Mouse (Mus musculus) cerebellum, adult 2 months (tissue): ENCODE measurements around the gene Smarcc2. TPM values are rescaled to one million over a fixed set of nuclear protein-coding genes. Genes with fewer than 3 reads are reported as not detected.

ENCODE experiments used
- DNase-seq, 2 experiments: peaks; one replicate each; pipeline ENCODE4 v3.0.0; 2021
- H3K27ac ChIP-seq: fragments of 200-500 bp; 2 replicates; pipeline ENCODE4 v1.5.1; 2012; ENCODE audit warnings: low read length, control low read depth, inconsistent platforms; ENCODE audit not compliant: insufficient read depth
- H3K27me3 ChIP-seq: fragments of 200-500 bp; 2 replicates; pipeline ENCODE4 v1.6.1; 2012; ENCODE audit warnings: inconsistent platforms, mild to moderate bottlenecking, low read length, moderate library complexity; ENCODE audit not compliant: control insufficient read depth, insufficient read depth
- H3K4me1 ChIP-seq: fragments of 200-500 bp; 2 replicates; pipeline ENCODE4 v1.6.1; 2011; ENCODE audit warnings: low read length; ENCODE audit not compliant: control insufficient read depth, insufficient read depth
- H3K4me3 ChIP-seq: fragments of 200-500 bp; replicated peaks from 2 replicates; pipeline ENCODE3; 2011; ENCODE audit warnings: mild to moderate bottlenecking, low read depth, low read length, control low read depth; ENCODE audit not compliant: insufficient read depth
- CTCF ChIP-seq: fragments of 200-500 bp; IDR thresholded peaks from 2 replicates; pipeline ENCODE4 v1.5.1; 2011; ENCODE audit warnings: low read depth, mild to moderate bottlenecking, control low read depth, low read length, moderate library complexity, borderline replicate concordance; ENCODE audit not compliant: insufficient read depth
- POLR2A ChIP-seq: fragments of 200-500 bp; IDR thresholded peaks from 2 replicates; pipeline ENCODE4 v1.6.1; 2011; ENCODE audit warnings: low read length, control low read depth, borderline replicate concordance; ENCODE audit not compliant: insufficient read depth
- WGBS: fragments of 180-500 bp; shearing (Covaris S2); methylation state at CpG from one replicate; pipeline ENCODE4 v1.1.7; 2018; 5-methylcytosine and 5-hydroxymethylcytosine counted together
- polyA plus RNA-seq: library from polyadenylated mRNA; depleted of rRNA; stranded (reverse); fragments of >200 nt; gene quantifications from 2 replicates; pipeline ENCODE4 v1.2.3, GENCODE M21; 2012

The Smarcc2 gene
- polyA plus RNA-seq, 1 experiment: 239 TPM

DNA sequence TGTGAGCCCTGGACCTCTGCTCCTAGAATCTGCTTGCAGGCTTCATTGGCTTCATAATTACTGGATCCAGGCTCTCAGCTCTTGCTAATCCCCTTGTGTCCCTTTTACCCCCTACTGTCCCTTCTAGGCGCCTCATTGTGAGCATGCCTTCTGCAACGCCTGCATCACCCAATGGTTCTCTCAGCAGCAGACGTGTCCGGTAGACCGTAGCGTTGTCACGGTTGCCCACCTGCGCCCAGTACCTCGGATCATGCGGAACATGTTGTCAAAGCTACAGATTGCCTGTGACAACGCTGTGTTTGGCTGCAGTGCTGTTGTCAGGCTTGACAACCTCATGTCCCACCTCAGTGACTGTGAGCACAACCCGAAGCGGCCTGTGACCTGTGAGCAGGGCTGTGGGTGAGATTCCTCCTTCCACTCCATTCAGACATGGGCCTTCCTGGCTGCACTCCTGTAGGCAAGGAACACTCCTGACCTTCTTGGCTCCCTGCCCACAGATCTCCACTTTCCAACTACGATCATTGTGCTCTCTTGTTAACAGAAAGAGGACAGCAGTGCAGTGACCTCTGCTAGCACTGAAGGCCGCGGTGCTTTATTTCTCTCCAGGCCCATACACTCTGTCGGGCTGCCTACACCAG is 23.7 kb upstream of the Smarcc2 start:
- Histone ChIP-seq H3K27ac (peak overlapping the region; percentile 62), H3K4me3 (no peak overlapping the region)
- peak; percentile 73 to 78 for DNase-seq

DNA sequence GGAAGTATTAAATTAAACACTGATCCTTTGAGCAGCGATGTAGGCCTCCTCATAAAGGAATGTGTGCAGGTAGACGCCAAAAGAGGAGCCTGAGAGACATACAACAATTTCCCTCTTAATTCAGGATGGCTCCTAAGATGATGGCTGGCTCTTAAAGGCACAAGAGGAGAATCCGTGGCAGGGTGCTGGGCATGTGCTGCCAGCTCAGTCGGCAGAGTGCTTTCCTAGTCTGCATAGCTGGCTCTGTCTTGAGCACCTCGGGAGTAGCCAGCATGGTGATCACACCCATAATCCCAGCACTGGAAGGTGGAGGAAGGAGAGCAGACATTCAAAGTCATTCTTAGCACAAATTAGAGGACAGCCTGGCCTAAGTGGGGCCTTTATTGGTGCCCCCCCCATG is 23.2 kb upstream of the Smarcc2 start:
- Histone ChIP-seq H3K4me3 (no peak overlapping the region), H3K4me1 (peaks cover 42% of the 10 kb centered on the region), H3K27ac (peak overlapping the region; percentile 62), H3K27me3 (no peaks in the 10 kb centered on the region)
- TF ChIP-seq POLR2A (no peak), CTCF (no peak)
- 16% methylated on average over 5 of the region's 5 CpGs for WGBS
- DNase-seq: peak; percentile 64 to 67

More for the DNA sequence above, 23.7 kb upstream of the Smarcc2 start:
- Histone ChIP-seq H3K27me3 (no peaks in the 10 kb centered on the region), H3K4me1 (peaks cover 39% of the 10 kb centered on the region)
- TF ChIP-seq CTCF (no peak), POLR2A (no peak)
- 24% methylated on average over 17 of the region's 17 CpGs for WGBS

- 12% methylated on average over 8 of the region's 8 CpGs for WGBS
- H3K4me1 ChIP-seq: peaks cover 47% of the 10 kb centered on the region
- DNase-seq: peak; percentile 65 to 69
- H3K27ac ChIP-seq: peak overlapping the region; percentile 35; the same call in 1 of the 2 replicates
- TF ChIP-seq CTCF: no peak
- no peak for TF ChIP-seq POLR2A
- H3K27me3 ChIP-seq: no peaks in the 10 kb centered on the region
- no peak overlapping the region for H3K4me3 ChIP-seq
Measured at GRCm38 (mm10) chr10:128436376-128436775, 22.7 kb upstream of the Smarcc2 start.

DNA sequence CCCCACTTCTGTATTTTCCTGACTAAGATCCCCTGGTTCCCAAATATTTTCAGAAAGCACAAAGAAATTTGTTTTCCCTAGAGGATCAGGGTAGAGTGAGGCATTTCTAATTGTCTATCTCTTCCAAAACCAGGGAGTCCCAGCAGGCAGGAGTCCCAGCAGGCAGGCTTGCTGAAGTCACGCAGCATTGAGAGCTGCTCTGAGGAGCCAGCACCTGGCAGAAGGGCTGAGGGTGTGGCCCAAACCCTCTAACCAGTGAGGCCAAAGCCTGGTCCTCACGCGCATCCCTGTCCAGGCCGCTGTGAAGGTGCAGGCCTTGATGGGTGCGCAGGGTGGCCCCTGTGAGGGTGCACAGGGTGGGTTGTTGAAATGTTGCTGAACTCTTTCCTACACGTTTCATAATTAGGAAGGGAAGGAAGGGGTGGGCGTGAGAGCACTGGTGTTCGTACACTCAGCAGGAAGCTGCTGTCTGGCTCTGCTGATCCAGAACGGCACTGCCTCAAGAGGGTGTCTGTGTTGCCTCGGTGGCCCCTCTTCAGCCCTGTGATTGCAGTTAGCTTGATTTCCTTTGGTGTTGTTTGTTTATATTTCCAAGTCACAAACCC is 20.3 kb upstream of the Smarcc2 start:
- DNase-seq: peak in 1 of 2 experiments; percentile 57
- Histone ChIP-seq H3K27ac (peak overlapping the region; percentile 33), H3K27me3 (no peaks in the 10 kb centered on the region), H3K4me1 (peaks cover 51% of the 10 kb centered on the region), H3K4me3 (no peak overlapping the region)
- TF ChIP-seq POLR2A (no peak), CTCF (no peak)
- 32% methylated on average over 10 of the region's 10 CpGs for WGBS

- 28% methylated on average over 10 of the region's 10 CpGs for WGBS
- Histone ChIP-seq H3K27ac (no peak overlapping the region), H3K4me1 (peaks cover 42% of the 10 kb centered on the region), H3K4me3 (no peak overlapping the region), H3K27me3 (no peaks in the 10 kb centered on the region)
- DNase-seq: peak; percentile 54 to 62
- TF ChIP-seq POLR2A: no peak
- TF ChIP-seq CTCF: peak; percentile 71; the same call in 1 of the 2 replicates
Measured at GRCm38 (mm10) chr10:128440407-128440806, 18.6 kb upstream of the Smarcc2 start.

DNA sequence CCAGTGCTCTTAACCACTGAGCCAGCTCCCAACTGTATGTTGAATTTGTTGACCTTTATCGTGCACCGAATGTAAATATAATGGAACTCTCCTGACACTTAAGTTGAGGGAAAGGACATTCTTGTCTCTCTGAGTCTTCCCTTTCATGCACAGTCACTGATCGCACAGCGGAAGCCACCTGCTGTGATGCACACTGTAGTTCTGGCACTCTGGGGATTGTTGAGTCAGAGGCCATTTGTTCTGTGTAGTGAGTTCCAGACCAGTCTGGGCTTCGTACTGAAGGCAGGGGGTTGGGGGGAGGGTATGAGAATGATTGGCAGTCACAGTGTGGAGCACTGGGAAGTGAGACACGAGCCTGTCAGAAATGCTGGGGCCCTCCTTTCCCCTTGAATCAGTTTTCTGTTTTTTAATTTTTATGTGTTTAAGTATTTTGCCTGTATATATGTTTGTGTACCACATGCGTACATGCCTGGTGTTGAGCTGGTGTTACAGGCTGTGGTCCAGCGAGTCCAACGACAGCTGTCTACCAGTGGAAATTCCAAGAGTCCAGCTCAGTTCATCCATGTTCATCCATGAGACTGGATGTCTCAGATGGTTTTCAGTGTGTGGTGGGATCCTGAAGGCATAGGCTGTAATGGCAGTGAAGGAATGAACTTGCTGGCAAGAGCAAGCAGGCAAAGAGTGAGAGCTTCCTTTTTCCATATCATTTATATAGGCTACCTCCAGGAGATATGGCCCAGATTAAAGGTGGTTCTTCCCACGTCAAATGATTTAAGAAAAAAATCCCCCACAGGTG is 17.5 kb upstream of the Smarcc2 start:
- Histone ChIP-seq H3K27me3 (no peaks in the 10 kb centered on the region), H3K4me3 (no peak overlapping the region), H3K4me1 (peaks cover 32% of the 10 kb centered on the region), H3K27ac (peak overlapping the region; percentile 31; the same call in 1 of the 2 replicates)
- DNase-seq: peak; percentile 47 to 67
- no peak for TF ChIP-seq CTCF
- no peak for TF ChIP-seq POLR2A
- 40% methylated on average over 10 of the region's 10 CpGs for WGBS

DNA sequence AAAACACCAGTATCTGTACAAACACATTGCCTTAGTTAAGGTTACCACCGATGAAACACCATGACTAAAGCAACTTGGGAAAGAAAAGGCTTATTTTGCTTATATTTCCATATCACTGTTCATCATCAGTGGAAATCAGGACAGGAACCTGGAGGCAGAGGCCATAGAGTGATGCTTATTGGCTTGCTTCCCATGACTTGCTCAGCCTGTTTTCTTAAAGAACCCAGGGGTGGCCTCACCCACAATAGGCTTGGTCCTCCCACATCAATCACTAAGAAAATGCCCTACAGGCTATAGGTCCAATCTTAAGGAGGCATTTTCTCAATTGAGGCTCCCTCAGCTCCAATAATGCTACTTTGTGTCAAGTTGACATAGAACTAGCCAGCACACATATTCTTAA is 16.3 kb upstream of the Smarcc2 start:
- no peak for TF ChIP-seq POLR2A
- no peak for TF ChIP-seq CTCF
- Histone ChIP-seq H3K27me3 (no peaks in the 10 kb centered on the region), H3K4me1 (peaks cover 24% of the 10 kb centered on the region), H3K4me3 (no peak overlapping the region), H3K27ac (no peak overlapping the region)
- no peak for DNase-seq
- WGBS: 97% methylated on average over 1 of the region's 1 CpGs

DNA sequence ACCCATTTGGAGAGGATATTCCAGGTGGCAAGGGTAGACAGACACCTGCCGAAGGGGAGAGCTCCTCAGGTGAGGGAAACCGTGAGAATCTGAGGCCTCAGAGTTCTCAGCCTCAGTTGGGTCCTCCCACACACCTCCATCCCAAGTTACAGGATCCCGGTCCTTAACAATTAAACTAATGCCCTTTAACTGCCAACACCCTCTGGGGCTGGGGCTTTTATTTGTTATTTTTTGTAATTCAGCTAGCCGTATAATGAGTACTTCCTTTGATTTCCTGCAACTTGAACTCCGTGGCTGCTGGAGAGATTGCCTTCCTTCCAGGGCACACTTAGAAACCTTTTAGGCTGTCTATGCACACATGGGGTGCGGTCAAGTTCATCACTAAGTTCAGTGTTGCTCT is 14.7 kb upstream of the Smarcc2 start:
- TF ChIP-seq CTCF (no peak), POLR2A (no peak)
- 78% methylated on average over 6 of the region's 6 CpGs for WGBS

More for the DNA sequence above, 14.7 kb upstream of the Smarcc2 start:
- no peaks in the 10 kb centered on the region for H3K27me3 ChIP-seq
- DNase-seq: no peak
- no peak overlapping the region for H3K27ac ChIP-seq
- no peak overlapping the region for H3K4me3 ChIP-seq
- peaks cover 12% of the 10 kb centered on the region for H3K4me1 ChIP-seq
